Mouse (Mus musculus): ENCODE data around the gene Rbms3.

GRCm38 (mm10) chr9:116546156-116546555, 1083.6 kb downstream of the Rbms3 start:
- TF ChIP-seq POLR2A (IDR thresholded peaks at IDR 0.05; ENCODE audit: borderline replicate concordance, control insufficient read depth, low read depth, low read length) (no peak), CTCF (IDR thresholded peaks at IDR 0.05; ENCODE audit: control insufficient read depth, insufficient read depth, low read length) (no peak)

Measured in bone marrow, adult 2 months (tissue).